Mouse (Mus musculus): ENCODE data around the gene Gm10283. TPM values are rescaled to one million over a fixed set of nuclear protein-coding genes. Genes with fewer than 3 reads are reported as not detected.

Gm10283 gene
- polyA plus RNA-seq, 1 experiment, result not detected

DNA sequence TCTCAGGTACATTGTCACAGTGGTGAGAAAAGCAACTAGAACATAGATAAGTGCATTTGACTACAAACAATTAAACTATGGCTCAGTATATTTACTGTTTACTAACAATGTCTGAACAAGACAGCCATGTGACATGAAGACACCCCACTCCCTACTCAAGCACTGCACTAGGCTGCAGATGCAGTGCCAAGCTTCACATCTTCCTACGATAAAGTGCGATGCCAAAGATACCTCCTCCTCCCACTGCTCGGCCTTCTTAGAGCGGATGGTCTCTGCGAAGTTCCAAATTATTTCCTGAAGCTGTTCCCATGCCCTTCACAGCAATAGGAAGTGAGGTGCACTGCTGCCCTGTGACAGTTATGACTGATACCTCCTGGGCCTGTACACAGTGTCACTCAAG, 70.3 kb downstream of the Gm10283 start:
- WGBS, result 78% methylated on average over 5 of the region's 5 CpGs
- H3K4me3 ChIP-seq (ENCODE audit: insufficient read depth, low read depth, low read length), result no peak overlapping the region
- no peak overlapping the region for H3K27ac ChIP-seq (ENCODE audit: insufficient read depth, low read depth, low read length)
- no peaks in the 10 kb centered on the region; the same call in 1 of the 2 replicates for H3K4me1 ChIP-seq (ENCODE audit: control insufficient read depth, insufficient read depth, low read length)
- no peak for DNase-seq
- H3K27me3 ChIP-seq (replicated peaks; ENCODE audit: control insufficient read depth, insufficient read depth, low read length), result no peaks in the 10 kb centered on the region
- H3K36me3 ChIP-seq (ENCODE audit: control insufficient read depth, insufficient read depth, low read length), result no peaks in the 10 kb centered on the region
- TF ChIP-seq CTCF (conservative IDR thresholded peaks at IDR 0.05; ENCODE audit: insufficient read depth, insufficient read length, low read depth, low read length) (no peak), POLR2A (IDR thresholded peaks at IDR 0.05; ENCODE audit: low read depth, low read length) (no peak)

DNA sequence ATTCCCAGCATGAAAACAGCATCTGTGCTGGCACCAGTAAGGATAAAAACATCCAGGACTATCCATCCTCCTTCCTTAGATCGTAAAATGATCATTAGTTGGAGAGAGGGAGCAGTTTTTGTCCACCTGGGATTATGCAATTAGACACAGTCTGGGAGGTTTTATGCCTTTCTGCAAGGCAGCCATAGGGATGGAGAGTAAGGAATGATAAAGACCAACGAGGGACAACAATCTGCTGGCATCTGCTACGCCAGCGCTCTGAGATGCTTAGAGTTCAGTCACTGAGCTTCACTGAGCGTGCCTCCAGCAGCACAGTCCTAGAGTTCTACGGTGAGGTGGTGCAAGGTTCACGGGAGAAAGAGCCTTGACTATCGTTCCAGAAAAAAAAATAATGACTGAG, 96.6 kb downstream of the Gm10283 start:
- 57% methylated on average over 8 of the region's 8 CpGs for WGBS
- H3K27me3 ChIP-seq (replicated peaks; ENCODE audit: control insufficient read depth, insufficient read depth, low read length), result no peaks in the 10 kb centered on the region
- H3K36me3 ChIP-seq (ENCODE audit: control insufficient read depth, insufficient read depth, low read length), result no peaks in the 10 kb centered on the region
- no peak overlapping the region for H3K27ac ChIP-seq (ENCODE audit: insufficient read depth, low read depth, low read length)
- no peak for TF ChIP-seq CTCF (conservative IDR thresholded peaks at IDR 0.05; ENCODE audit: insufficient read depth, insufficient read length, low read depth, low read length)
- no peak for TF ChIP-seq POLR2A (IDR thresholded peaks at IDR 0.05; ENCODE audit: low read depth, low read length)
- no peaks in the 10 kb centered on the region for H3K4me1 ChIP-seq (ENCODE audit: control insufficient read depth, insufficient read depth, low read length)
- no peak overlapping the region for H3K4me3 ChIP-seq (ENCODE audit: insufficient read depth, low read depth, low read length)
- no peak for DNase-seq

DNA sequence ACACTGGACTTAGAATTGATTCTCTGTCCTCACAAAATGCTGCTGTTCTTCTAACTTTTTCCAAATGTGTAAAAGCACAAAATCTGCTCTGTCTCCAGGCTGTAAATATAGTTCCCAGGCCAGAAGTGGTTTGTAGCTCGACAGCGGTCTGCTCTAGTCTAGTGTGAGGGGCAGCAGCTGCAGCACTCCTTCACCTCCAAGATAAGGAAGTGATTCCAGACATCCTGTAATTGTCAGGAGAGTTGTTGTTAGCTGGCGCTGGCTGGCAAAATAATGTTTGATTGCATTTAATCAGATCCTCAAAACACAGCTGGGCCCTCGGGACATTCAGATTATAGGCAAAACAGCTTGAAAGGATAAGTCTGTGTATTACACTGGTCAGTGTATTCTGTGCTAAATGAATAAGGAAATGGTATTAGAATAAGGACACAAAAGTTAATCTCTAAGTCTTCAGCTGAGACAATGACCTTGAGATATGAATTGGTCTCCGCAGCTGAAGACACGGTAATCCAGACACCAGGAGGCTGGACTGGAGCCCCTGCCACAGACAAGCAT, 97.9 kb downstream of the Gm10283 start:
- TF ChIP-seq POLR2A (IDR thresholded peaks at IDR 0.05; ENCODE audit: low read depth, low read length) (no peak), CTCF (conservative IDR thresholded peaks at IDR 0.05; ENCODE audit: insufficient read depth, insufficient read length, low read depth, low read length) (no peak)
- WGBS, result 54% methylated on average over 6 of the region's 6 CpGs
- H3K36me3 ChIP-seq (ENCODE audit: control insufficient read depth, insufficient read depth, low read length), result no peaks in the 10 kb centered on the region
- H3K4me3 ChIP-seq (ENCODE audit: insufficient read depth, low read depth, low read length), result no peak overlapping the region
- no peaks in the 10 kb centered on the region for H3K27me3 ChIP-seq (replicated peaks; ENCODE audit: control insufficient read depth, insufficient read depth, low read length)
- DNase-seq, result no peak
- H3K27ac ChIP-seq (ENCODE audit: insufficient read depth, low read depth, low read length), result no peak overlapping the region
- H3K4me1 ChIP-seq (ENCODE audit: control insufficient read depth, insufficient read depth, low read length), result no peaks in the 10 kb centered on the region

DNA sequence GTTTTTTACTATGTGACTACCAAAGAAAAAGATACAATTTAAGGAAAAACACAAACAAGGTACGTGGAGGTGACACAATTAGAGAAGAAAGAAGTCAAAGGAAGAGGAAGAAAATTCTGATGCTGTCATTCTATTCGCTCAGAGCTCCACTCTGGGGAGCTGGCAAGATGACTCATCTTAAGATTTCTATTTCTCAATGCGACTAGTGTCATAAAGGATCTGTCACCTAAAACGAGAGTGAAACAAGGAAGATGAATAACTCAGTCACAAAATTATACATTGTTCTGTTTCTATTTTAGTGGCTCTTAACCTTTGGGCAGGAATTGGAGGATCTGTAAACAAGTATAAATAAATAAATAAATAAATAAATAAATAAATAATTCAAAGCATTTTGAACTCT, 109.3 kb downstream of the Gm10283 start:
- 79% methylated on average over 4 of the region's 4 CpGs for WGBS
- TF ChIP-seq POLR2A (IDR thresholded peaks at IDR 0.05; ENCODE audit: low read depth, low read length) (no peak), CTCF (conservative IDR thresholded peaks at IDR 0.05; ENCODE audit: insufficient read depth, insufficient read length, low read depth, low read length) (no peak)
- no peaks in the 10 kb centered on the region for H3K27me3 ChIP-seq (replicated peaks; ENCODE audit: control insufficient read depth, insufficient read depth, low read length)
- no peak overlapping the region for H3K27ac ChIP-seq (ENCODE audit: insufficient read depth, low read depth, low read length)
- DNase-seq, result no peak
- no peaks in the 10 kb centered on the region for H3K36me3 ChIP-seq (ENCODE audit: control insufficient read depth, insufficient read depth, low read length)
- no peak overlapping the region for H3K4me3 ChIP-seq (ENCODE audit: insufficient read depth, low read depth, low read length)
- H3K4me1 ChIP-seq (ENCODE audit: control insufficient read depth, insufficient read depth, low read length), result no peaks in the 10 kb centered on the region

DNA sequence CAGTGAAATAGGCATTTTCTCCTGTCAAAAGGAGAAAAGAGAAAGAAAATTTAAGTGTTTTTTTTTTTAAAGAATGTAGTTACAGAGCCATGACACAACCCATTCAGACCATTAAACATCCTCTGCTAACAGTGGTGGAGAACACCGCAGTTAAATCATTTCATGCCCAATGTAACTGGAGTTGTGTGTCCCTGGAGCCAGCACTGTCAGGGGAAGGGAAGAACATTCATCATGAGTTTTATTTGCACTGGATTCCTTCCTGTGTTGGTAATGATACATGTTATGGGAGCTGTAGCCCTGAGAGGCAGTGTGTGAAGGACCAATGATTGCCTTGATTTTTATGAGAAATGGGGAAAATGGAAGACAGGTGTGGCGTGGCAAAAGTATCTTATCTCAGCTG, 116.4 kb downstream of the Gm10283 start:
- DNase-seq, result no peak
- Histone ChIP-seq H3K4me1 (ENCODE audit: control insufficient read depth, insufficient read depth, low read length) (no peaks in the 10 kb centered on the region), H3K27me3 (replicated peaks; ENCODE audit: control insufficient read depth, insufficient read depth, low read length) (no peaks in the 10 kb centered on the region), H3K36me3 (ENCODE audit: control insufficient read depth, insufficient read depth, low read length) (no peaks in the 10 kb centered on the region), H3K27ac (ENCODE audit: insufficient read depth, low read depth, low read length) (no peak overlapping the region), H3K4me3 (ENCODE audit: insufficient read depth, low read depth, low read length) (no peak overlapping the region)
- WGBS, result 55% methylated on average over 2 of the region's 2 CpGs
- TF ChIP-seq POLR2A (IDR thresholded peaks at IDR 0.05; ENCODE audit: low read depth, low read length) (no peak), CTCF (conservative IDR thresholded peaks at IDR 0.05; ENCODE audit: insufficient read depth, insufficient read length, low read depth, low read length) (no peak)

Other genes with a start within 250 kb of the Gm10283 start
- gene Aadat, start 2.7 kb upstream of the Gm10283 start, polyA plus RNA-seq (2012; rRNA removed), result 1,887 and 3,432 TPM in 2 replicates
- gene Mfap3l, start 129.6 kb upstream of the Gm10283 start, polyA plus RNA-seq (2012; rRNA removed), result 18.7 and 21.3 TPM in 2 replicates